Mouse (Mus musculus): Measurements from ENCODE around the gene Klhl2.

Gene Klhl2

GRCm38 (mm10) chr8:64774136-64774535 is 75.7 kb downstream of the Klhl2 start:
- DNase-seq (ENCODE audit: low read depth in 2 of 2, low spot score in 2 of 2), result no peak

DNA sequence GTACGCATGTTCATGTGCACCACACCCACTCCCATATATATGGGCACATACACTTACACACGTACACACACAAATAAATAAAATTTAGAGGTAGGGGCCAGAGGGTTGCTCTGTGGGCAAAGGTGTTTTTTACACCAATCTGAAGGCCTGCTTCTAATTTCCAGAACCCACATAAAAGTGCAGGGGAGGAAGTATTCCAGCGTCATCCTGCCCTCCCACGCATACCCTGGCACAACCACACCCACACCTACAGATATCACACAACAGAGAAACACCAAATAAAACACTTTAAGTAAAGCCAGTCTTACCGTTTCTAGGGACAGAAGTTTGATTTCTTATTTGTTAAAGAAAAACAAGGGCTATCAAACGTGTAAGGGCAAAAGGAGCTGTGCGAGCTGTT is 79.0 kb downstream of the Klhl2 start:
- no peak for DNase-seq (ENCODE audit: low read depth in 2 of 2, low spot score in 2 of 2)

DNA sequence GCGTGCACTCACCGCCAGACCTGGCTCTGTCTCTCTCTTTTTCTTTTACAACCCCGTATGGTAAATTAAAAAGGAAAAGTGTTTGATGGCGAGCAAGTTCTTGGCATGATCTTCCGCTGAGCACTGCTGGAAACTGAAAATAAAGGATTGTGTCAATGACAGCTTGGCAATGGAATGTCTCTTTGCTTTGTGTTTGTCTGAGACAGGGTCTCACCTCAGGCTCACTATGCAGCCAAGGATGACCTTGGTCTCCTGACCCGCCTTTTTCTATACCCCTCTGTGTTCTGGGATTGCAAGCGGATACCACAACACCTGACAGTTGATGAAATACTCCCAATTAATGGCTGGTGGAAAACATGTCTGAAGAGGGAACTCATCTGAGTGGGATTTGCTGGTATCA is 80.2 kb downstream of the Klhl2 start:
- DNase-seq (ENCODE audit: low read depth in 2 of 2, low spot score in 2 of 2), result no peak

- no peak for DNase-seq (ENCODE audit: low read depth in 2 of 2, low spot score in 2 of 2)
These were observed 81.2 kb downstream of the Klhl2 start for GRCm38 (mm10) chr8:64768645-64769044.

GRCm38 (mm10) chr8:64767047-64767446 is 82.8 kb downstream of the Klhl2 start:
- DNase-seq (ENCODE audit: low read depth in 2 of 2, low spot score in 2 of 2), result no peak

GRCm38 (mm10) chr8:64764075-64764474 is 85.7 kb downstream of the Klhl2 start:
- no peak for DNase-seq (ENCODE audit: low read depth in 2 of 2, low spot score in 2 of 2)

DNA sequence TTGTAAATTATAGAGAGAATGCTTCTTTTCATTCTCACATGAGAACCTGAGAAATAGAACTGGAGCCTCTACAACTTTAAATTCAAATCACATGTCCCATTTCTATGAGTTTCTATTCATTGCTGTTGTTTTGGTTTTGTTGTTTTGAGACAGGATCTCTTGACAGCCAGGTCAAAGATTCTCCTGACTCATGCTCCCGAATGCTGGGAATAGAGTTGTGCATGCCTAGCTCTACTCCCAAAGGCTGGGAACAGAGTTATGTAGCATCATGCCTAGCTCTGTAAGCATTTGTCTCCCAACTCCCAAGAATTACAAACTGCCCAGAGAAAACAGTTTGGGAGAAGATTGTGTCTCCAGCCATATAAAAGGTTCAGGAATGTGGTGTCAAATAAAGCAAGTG is 87.1 kb downstream of the Klhl2 start:
- no peak for DNase-seq (ENCODE audit: low read depth in 2 of 2, low spot score in 2 of 2)

- DNase-seq (ENCODE audit: low read depth in 2 of 2, low spot score in 2 of 2), result no peak
These were observed 88.4 kb downstream of the Klhl2 start for GRCm38 (mm10) chr8:64761430-64761829.

DNA sequence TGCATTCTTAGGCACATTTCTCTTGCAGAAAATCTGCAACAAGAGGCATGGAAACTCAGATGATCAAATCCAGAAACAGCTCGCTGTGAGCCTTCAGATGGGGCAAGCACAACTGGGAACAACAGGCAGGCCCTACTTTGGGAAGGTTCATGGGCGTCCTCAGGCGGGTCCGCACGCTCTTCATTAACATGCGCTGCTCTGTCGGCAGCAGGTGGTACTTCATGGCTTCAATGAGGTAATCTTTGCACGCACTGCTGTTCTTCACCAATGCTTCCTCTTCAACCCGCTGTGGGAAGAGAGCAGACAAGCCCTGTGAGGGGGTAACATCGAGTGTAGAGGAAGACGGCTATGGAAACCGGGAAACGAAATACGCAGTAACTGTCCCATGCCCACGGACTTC is 91.9 kb downstream of the Klhl2 start:
- no peak for DNase-seq (ENCODE audit: low read depth in 2 of 2, low spot score in 2 of 2)

GRCm38 (mm10) chr8:64746215-64747058 is 103.4 kb downstream of the Klhl2 start:
- DNase-seq (ENCODE audit: low read depth in 2 of 2, low spot score in 2 of 2), result no peak

DNA sequence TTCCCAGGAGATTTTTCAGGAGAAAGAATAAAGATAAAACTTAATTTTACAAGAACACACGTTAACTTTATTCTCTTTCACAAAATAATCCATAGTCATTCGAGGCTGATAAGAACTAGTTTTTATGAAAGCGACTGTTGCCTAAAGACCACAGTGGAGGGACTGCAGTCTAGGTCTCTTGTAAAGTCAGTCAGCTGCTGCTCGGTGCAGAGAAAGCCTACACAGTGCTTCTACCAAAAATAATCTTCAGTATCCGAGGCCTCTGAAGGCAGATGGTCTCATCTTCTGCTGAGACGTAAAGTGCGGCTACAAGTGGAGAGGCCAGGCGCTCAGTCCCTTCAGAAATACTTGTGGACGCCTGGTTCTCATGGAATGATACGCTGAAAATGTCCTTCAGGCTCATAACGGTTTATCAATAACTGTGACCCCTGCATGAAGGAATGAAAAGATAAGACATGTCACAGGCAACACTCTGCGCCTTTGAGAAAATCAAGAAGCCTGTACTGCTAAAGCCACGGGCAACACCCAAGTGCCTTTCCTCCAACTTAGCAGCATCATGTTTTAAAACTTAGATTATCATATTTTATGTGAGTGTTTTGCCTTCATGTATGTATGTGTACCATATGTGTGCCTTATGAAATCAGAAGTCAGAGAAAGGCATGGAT is 109.1 kb downstream of the Klhl2 start:
- no peak for DNase-seq (ENCODE audit: low read depth in 2 of 2, low spot score in 2 of 2)

DNA sequence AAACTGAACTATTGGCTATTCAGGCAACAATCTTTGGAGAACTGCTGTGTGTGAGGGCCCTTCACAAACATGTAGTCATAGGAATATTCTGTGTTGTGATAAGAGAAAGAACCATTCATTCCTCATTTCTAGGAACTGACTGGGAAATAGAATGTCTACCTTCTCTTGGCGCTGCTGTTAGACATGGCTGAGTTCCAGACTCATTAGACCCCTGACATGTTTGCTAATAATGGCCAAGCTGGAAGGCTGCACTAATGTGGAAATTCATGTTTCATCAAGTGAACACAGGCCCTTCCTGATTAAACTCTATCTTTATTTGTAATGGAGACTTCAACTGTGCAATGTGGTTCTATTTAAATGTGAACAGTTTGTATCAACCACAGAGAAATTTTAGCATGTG is 110.9 kb downstream of the Klhl2 start:
- no peak for DNase-seq (ENCODE audit: low read depth in 2 of 2, low spot score in 2 of 2)

DNA sequence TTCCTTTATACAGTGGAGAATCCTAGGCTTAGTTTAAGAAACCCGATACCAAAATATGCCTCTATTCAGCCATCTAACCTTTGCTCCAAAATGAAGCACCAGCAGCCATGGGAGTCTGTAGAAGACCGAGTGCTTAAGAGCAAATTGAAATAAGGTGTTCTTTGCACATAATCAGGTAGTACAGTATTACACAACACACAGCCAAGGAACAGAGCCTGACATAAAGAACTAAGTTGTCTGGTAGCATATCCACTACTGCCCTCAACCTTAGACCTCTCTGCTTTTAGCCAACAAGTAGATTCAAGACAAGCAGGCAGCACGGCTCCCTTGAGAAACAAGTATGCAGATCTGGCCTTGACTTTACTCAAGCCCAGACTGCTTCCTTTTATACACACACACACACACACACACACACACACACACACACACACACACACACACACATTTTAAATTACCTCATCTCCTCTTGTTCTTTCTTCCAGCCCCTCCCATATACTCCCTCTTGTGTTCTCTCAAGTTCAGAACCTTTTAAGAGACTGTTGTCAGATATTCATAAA is 113.0 kb downstream of the Klhl2 start:
- no peak for DNase-seq (ENCODE audit: low read depth in 2 of 2, low spot score in 2 of 2)

- DNase-seq (ENCODE audit: low read depth in 2 of 2, low spot score in 2 of 2), result no peak
These were observed 114.7 kb downstream of the Klhl2 start for GRCm38 (mm10) chr8:64735161-64735560.

GRCm38 (mm10) chr8:64733271-64733943 is 116.4 kb downstream of the Klhl2 start, which contains the start of gene Msmo1:
Gene Msmo1, minus strand, starts transcription at chr8:64733792.
- DNase-seq (ENCODE audit: low read depth in 2 of 2, low spot score in 2 of 2), result peak; percentile 93 to 96

DNA sequence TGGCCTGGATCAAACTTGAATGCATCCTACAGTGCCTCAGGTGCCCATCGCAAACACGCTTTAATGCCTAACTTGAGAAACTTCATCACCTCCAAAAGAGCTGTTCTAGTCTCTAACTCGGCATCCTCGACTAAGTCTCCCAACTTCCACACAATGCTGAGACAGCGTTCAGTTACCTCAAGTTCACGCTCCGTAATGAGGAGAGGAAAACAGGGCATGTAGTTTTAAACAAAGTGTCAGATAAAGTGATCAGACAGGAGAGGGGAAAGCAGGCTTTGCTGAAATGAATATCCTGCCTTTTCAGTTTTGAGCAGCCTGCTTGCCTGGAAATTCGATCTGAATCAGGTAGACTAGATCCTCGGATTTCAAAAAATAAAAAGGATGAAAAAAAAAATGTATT is 117.2 kb downstream of the Klhl2 start:
- no peak for DNase-seq (ENCODE audit: low read depth in 2 of 2, low spot score in 2 of 2)

- DNase-seq (ENCODE audit: low read depth in 2 of 2, low spot score in 2 of 2), result no peak
These were observed 121.7 kb downstream of the Klhl2 start for GRCm38 (mm10) chr8:64728156-64728555.

- no peak for DNase-seq (ENCODE audit: low read depth in 2 of 2, low spot score in 2 of 2)
These were observed 123.6 kb downstream of the Klhl2 start for GRCm38 (mm10) chr8:64726190-64726695.

DNA sequence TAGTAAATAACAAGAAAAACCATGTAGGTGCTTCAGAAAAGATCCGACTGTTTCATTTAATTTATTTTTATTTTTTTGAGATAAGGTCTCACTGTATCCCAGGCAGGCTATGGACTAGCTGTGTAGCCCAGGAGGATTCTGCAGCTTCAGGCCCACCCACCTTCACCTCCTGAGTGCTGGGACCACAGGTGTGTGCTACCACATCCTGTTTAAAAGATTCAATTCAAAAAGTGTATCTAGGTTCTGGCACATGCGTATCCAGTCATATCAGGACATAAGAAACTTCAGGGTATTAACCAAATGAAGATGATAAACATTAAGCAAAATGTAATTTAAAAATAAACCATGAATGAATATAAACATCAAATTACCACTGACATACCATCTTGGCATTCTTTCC is 126.6 kb downstream of the Klhl2 start:
- no peak for DNase-seq (ENCODE audit: low read depth in 2 of 2, low spot score in 2 of 2)

- DNase-seq (ENCODE audit: low read depth in 2 of 2, low spot score in 2 of 2), result no peak
These were observed 131.9 kb downstream of the Klhl2 start for GRCm38 (mm10) chr8:64717868-64718267.

GRCm38 (mm10) chr8:64712499-64712898 is 137.3 kb downstream of the Klhl2 start:
- DNase-seq (ENCODE audit: low read depth in 2 of 2, low spot score in 2 of 2), result no peak

All from CD8-positive naive resting alpha-beta T cell, adult 2 months (primary cell).